Mouse (Mus musculus): ENCODE data around the gene Hist1h4f. TPM values are rescaled to one million over a fixed set of nuclear protein-coding genes. Genes with fewer than 3 reads are reported as not detected.

Hist1h4f gene
- 90.4 to 98.1 TPM (median 92.8 TPM) in 4 replicates for total RNA-seq (2023; ENCODE audit: inconsistent age)

DNA sequence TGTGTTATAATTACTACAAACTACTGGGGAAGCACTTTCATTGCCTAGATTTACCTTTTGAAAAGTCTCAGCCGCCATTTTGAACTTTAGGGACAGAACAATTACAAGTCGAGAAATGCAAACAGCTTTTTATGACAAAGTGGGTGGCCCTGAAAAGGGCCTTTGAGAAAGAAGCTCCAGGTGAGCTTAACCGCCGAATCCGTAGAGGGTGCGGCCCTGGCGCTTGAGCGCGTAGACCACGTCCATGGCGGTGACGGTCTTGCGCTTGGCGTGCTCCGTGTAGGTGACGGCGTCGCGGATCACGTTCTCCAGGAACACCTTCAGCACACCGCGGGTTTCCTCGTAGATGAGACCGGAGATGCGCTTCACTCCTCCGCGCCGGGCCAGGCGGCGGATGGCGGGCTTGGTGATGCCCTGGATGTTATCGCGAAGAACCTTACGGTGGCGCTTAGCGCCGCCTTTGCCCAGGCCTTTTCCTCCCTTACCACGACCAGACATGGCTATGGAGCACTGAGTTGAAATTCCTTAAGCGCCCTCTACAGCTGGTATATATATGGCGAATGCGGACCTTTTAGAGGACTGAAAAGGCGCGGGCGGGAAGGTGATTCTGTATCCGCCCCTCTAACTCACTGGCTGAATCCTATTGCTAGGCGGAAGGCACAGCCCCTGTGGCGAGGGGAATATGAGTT, at the start of gene Hist1h4f:
TSS of gene Hist1h4f (minus strand) at position 503 of the 689 bp plus-strand sequence.

DNA sequence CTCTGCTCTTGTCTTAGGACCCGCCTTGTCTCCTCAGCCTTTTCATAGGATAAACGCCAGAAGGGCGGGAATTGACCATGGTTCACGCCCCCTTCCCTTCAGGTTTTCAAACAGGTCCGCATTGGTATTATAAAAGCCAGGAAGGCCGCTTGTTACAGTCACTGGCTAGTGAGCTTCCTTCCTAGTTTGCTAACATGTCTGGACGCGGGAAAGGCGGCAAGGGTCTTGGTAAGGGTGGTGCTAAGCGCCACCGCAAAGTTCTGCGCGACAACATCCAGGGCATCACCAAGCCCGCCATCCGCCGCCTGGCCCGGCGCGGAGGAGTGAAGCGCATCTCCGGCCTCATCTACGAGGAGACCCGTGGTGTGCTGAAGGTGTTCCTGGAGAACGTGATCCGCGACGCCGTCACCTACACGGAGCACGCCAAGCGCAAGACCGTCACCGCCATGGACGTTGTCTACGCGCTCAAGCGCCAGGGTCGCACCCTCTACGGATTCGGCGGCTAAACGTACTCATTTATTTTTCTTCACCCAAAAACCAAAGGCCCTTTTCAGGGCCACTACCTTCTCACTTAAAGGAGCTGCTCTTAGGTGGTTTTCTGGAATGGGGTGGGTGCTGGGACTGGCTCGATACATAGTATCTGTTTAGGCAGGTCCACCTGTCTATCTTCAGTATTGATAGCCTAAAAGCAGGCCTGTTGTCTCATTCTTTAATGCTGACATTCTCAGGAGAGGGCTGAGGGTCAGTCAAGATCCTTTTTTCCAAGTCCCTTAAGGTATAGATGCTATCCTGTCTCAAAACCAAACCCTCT, 30.2 kb upstream of the Hist1h4f start, which contains the start of gene Hist1h4d:
TSS of gene Hist1h4d (plus strand) at position 191 of the 811 bp plus-strand sequence.

DNA sequence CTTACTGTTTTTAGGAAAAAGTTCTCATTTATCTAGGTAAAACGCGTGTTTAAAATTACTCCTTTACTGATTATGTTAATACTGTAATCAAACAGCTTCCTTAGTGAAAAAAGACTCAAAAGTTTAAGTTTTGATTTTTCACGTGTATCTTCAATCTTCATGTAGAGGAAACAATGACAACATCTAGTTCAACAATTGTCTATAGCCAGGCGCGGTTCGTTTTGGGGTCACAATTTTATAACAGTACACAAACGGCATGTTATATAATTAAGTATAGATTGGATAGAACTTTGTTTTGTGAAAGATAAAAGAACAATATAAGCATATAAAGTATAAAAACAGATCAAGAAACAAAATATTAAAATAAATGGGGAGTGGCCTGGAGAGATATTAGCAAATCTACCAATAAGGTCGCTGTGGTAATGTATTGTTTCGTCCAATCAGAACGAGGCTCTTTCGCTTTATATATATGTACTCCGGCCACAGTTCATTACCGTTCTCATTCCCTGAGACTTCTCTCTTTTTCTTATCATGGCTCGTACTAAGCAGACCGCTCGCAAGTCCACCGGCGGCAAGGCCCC, 23.9 kb upstream of the Hist1h4f start, which contains the start of gene Hist1h3d:
TSS of gene Hist1h3d (plus strand) at position 493 of the 581 bp plus-strand sequence.

DNA sequence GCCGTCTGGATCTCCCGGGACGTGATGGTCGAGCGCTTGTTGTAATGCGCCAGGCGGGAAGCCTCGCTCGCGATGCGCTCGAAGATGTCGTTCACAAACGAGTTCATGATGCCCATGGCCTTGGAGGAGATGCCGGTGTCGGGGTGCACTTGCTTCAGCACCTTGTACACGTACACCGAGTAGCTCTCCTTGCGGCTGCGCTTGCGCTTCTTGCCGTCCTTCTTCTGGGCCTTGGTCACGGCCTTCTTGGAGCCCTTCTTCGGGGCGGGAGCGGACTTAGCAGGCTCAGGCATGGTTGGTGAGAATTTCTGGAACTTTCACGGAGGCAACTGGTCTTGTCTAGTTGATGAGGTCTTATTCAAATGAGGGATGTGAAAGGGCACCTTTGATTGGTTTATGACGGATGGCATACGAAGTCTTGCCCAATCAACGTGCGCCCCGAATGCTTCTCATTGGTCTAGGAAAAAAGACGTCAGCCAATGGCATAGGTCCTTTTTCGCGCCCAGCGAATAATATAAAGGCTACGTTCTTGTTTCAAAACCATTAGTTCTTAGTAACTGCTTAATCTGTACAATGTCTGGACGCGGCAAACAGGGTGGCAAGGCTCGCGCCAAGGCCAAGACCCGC, 22.6 kb upstream of the Hist1h4f start, which contains the start of the genes Hist1h2bf and Hist1h2ad:
TSS of gene Hist1h2bf (minus strand) at position 299 of the 627 bp plus-strand sequence.
TSS of gene Hist1h2ad (plus strand) at position 484 of the 627 bp plus-strand sequence.

DNA sequence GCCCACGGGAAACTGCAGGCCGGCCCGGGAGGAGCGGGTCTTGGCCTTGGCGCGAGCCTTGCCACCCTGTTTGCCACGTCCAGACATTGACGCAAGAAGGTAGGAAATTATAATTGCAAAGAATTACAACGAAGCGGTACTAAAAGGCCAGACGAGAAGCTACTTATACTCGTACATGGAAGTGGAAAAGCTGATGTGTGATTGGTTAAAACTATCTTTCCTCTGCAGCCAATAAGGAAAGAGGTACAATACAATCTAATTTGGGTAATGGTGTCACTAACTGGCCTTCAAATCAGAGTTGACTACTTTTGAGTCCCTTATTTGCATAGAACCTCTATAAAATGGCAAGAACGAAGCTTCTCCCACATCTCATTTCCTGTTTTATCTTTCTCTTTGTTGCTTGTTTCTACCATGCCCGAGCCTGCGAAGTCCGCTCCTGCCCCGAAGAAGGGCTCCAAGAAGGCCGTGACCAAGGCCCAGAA, 19.6 kb upstream of the Hist1h4f start, which contains the start of the genes Hist1h2ae and Hist1h2bg:
TSS of gene Hist1h2ae (minus strand) at position 199 of the 482 bp plus-strand sequence.
TSS of gene Hist1h2bg (plus strand) at position 375 of the 482 bp plus-strand sequence.

DNA sequence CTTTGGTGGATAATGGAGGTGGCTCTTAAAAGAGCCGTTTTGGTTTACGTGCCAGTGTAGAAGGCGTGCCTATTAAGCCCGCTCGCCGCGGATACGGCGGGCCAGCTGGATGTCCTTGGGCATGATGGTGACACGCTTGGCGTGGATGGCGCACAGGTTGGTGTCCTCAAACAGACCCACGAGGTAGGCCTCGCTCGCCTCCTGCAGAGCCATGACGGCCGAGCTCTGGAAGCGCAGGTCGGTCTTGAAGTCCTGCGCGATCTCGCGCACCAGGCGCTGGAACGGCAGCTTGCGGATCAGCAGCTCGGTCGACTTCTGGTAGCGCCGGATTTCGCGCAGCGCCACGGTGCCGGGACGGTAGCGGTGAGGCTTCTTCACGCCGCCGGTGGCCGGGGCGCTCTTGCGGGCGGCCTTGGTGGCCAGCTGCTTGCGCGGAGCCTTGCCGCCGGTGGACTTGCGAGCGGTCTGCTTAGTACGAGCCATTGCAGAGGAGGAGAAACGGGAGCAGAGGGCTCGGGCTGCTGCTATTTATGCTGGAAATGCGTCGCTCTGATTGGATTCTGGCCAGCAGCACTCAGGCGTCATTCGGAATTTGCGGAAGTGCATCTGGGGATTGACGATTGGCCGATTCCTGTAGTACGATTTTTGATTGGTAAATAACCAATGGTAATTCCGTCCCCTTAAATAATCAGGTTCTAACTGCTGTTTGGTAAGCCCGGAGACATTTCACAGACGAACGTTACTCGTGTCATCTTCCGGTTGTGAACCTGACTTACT, 10.6 kb upstream of the Hist1h4f start, which contains the start of gene Hist1h3e:
TSS of gene Hist1h3e (minus strand) at position 487 of the 777 bp plus-strand sequence.

DNA sequence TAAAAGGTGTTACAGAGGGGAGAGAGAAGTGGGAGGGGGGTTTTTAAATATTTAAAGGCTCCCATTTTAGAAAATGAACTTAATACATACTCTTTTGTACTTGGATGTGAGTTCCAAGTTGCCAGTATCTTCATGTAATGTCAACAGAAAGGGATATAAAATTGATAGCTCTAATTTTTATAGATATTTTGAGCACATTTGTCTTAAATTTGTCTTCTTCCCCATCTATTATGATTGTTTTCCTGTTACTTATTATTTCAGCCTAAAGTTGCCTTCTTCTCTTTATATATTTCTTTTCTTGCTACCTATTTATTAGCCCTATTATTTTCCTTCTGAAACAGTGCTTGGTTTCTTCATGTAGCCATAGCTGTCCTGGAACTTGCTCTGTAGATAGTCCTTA, 1.5 kb upstream of the Hist1h4f start, which contains the start of gene Hist1h1d:
TSS of gene Hist1h1d (plus strand) at position 301 of the 400 bp plus-strand sequence.

DNA sequence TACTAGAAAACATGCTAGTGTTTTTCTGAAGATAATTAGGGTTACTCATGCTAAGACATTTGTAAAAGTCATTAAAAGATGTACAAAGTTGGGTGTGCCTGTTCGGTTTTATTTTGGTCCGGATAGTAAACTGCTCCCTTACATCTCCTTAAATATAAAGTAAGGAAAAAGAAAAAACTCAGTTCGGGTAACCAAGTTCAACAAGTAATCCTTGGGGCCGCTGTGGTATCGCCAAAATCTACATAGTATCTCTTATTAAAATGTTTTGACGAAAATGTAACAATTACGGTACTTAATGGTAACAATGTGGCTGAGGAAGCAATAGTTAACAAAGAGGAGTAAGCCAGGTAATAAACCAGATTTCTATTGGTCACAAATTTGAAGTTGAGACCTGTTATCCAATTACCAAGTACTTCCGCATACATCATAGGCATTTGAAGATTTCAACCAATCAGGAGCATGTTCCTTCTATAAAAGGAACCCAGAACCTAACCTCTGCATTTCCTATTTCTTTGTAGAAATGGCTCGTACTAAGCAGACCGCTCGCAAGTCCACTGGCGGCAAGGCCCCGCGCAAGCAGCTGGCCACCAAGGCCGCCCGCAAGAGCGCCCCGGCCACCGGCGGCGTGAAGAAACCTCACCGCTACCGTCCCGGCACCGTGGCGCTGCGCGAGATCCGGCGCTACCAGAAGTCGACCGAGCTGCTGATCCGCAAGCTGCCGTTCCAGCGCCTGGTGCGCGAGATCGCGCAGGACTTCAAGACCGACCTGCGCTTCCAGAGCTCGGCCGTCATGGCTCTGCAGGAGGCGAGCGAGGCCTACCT, 7.3 kb downstream of the Hist1h4f start, which contains the start of gene Hist1h3f:
TSS of gene Hist1h3f (plus strand) at position 88 of the 822 bp plus-strand sequence.

DNA sequence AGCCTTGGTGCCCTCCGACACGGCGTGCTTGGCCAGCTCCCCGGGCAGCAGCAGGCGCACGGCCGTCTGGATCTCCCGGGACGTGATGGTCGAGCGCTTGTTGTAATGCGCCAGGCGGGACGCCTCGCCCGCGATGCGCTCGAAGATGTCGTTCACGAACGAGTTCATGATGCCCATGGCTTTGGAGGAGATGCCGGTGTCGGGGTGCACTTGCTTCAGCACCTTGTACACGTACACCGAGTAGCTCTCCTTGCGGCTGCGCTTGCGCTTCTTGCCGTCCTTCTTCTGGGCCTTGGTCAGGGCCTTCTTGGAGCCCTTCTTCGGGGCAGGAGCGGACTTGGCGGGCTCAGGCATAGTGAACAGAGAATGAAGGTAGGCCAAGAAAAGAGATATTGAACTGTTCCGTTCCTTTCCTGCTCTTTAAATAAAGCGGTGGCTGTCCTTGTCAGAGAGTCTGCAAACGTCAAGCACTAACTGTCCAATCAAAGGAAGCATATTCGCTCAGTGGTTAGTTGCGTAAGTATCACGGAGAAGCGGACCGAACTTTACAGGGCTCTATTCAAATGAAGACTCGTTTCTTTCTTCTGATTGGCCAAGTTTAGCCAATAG, 8.3 kb downstream of the Hist1h4f start, which contains the start of gene Hist1h2bh:
TSS of gene Hist1h2bh (minus strand) at position 394 of the 609 bp plus-strand sequence.

DNA sequence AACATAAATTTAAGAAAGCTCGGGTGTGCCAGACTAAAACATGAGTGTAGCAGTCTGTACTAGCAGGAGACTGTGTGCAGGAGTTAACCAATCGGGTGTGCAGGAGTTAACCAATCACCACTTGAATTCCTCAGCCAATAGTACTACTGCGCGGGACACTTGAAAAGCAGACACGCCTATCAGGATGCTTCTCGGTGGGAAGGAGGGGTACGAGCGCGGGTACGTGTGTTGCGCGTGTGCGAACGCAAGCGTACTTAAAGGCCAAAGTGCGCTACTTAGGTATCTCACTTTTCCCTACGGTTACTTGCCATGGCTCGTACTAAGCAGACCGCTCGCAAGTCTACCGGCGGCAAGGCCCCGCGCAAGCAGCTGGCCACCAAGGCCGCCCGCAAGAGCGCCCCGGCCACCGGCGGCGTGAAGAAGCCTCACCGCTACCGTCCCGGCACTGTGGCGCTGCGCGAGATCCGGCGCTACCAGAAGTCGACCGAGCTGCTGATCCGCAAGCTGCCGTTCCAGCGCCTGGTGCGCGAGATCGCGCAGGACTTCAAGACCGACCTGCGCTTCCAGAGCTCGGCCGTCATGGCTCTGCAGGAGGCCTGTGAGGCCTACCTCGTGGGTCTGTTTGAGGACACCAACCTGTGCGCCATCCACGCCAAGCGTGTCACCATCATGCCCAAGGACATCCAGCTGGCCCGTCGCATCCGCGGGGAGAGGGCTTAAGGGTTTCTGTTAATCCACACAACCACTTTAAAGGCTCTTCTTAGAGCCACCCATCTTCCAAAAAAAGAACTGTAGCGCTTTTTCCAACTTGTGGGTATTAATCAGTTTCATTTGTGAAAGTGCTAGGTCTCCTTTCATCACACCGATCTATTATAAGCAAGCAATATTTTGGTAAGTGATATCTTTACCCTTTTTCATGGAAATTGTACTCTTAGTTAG, 16.0 kb downstream of the Hist1h4f start, which contains the start of gene Hist1h3g:
TSS of gene Hist1h3g (plus strand) at position 286 of the 939 bp plus-strand sequence.

DNA sequence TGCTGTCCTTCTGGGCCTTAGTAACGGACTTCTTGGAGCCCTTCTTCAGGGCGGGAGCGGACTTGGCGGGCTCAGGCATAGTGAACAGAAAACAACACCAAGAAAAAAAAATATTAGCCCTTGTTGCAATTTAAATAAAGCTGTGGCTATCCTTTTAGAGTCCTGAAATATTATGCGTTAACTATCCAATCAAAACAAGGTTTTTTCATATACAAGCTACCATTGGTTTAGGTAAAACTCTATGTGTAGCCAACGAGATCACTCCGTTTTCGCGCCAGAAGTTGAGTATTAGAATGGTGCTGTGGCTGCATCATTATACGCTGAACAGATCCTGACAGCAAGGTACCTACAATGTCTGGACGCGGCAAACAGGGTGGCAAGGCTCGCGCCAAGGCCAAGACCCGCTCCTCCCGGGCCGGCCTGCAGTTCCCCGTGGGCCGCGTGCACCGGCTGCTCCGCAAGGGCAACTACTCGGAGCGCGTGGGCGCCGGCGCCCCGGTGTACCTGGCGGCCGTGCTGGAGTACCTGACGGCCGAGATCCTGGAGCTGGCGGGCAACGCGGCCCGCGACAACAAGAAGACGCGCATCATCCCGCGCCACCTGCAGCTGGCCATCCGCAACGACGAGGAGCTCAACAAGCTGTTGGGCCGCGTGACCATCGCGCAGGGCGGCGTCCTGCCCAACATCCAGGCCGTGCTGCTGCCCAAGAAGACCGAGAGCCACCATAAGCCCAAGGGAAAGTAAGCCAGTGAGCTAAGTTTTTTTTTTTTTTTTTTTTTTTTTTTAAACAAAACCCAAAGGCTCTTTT, 17.7 kb downstream of the Hist1h4f start, which contains the start of gene Hist1h2af:
TSS of gene Hist1h2af (plus strand) at position 347 of the 808 bp plus-strand sequence.

DNA sequence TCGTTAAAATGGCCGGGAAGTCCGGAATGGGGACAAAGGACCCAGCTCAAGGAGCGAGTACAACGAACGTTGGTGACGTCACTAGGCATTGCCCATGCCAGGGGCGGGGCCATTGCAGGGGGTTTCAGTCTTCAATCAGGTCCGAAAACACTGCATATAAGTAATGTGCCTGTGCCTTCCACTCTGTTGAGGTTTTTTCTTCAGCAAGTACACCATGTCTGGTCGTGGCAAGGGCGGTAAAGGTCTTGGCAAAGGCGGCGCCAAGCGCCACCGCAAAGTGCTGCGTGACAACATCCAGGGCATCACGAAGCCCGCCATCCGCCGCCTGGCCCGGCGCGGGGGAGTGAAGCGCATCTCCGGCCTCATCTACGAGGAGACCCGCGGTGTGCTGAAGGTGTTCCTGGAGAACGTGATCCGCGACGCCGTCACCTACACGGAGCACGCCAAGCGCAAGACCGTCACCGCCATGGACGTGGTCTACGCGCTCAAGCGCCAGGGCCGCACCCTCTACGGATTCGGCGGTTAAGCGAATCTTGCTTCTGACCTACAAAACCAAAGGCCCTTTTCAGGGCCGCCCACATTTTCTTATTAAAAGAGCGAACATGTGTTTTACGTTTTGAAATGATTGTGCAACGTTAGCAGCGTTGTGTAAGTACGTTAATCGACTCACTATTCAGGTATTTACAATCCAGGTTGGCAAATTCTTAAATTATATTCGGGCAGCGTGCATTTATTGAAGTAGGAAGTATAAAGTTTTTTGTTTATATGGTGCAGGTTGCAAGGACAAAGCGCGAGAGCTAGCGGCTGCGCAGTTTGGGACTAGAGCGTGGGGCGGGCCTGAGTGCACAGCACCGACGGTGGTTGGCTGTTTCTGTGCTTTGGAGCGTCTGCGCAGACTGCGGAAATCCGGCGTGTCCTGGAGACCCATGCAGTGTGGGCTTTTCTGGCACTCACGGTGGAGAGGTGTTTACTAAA, 20.3 kb downstream of the Hist1h4f start, which contains the start of gene Hist1h4h:
TSS of gene Hist1h4h (plus strand) at position 150 of the 975 bp plus-strand sequence.

